Mouse (Mus musculus) stomach, postnatal 0 days (tissue): ENCODE data around the gene Gm2004. TPM values are rescaled to one million over a fixed set of nuclear protein-coding genes. Genes with fewer than 3 reads are reported as not detected.
"Not testable (repeated sequence)": the region's sequence is repeated elsewhere in the genome, so short reads cannot be mapped to it uniquely, and the experiment has no call there.

ENCODE experiments used
- ATAC-seq: fragments of 200-750 bp; cut with Nextera tagmentation; 2 replicates; pipeline ENCODE4 v1.8.0; 2017; ENCODE audit not compliant: low FRiP score, low TSS enrichment
- DNase-seq: peaks from one replicate; pipeline ENCODE4 v3.0.0-alpha.2; 2016; ENCODE audit warnings: low spot score
- H3K27ac ChIP-seq: fragments of 300-500 bp; sonication (generic); replicated peaks from 2 replicates; pipeline ENCODE4 v1.5.1; 2014; ENCODE audit warnings: mild to moderate bottlenecking, control low read depth
- H3K27me3 ChIP-seq: fragments of 300-500 bp; sonication (generic); 2 replicates; pipeline ENCODE4 v1.6.1; 2014; ENCODE audit warnings: low read length; ENCODE audit not compliant: control insufficient read depth, insufficient read depth
- H3K36me3 ChIP-seq: fragments of 300-500 bp; sonication (generic); 2 replicates; pipeline ENCODE4 v1.6.1; 2014; ENCODE audit warnings: low read length, mixed read lengths; ENCODE audit not compliant: control insufficient read depth, insufficient read depth
- H3K4me1 ChIP-seq: fragments of 300-500 bp; sonication (generic); replicated peaks from 2 replicates; pipeline ENCODE4 v1.6.1; 2014; ENCODE audit warnings: antibody characterized with exemption; ENCODE audit not compliant: control insufficient read depth, insufficient read depth
- H3K4me2 ChIP-seq: fragments of 300-500 bp; sonication (generic); replicated peaks from 2 replicates; pipeline ENCODE4 v1.6.1; 2014; ENCODE audit warnings: low read depth, mild to moderate bottlenecking, control low read depth, moderate library complexity
- H3K4me3 ChIP-seq: fragments of 300-500 bp; sonication (generic); 2 replicates; pipeline ENCODE4 v1.5.1; 2014; ENCODE audit warnings: low read depth, low read length, control low read depth
- H3K9ac ChIP-seq: fragments of 300-500 bp; sonication (generic); 2 replicates; pipeline ENCODE4 v1.6.1; 2014; ENCODE audit warnings: mild to moderate bottlenecking, low read length, control low read depth, mixed read lengths
- H3K9me3 ChIP-seq: fragments of 300-500 bp; sonication (generic); 2 replicates; pipeline ENCODE4 v1.6.1; 2016; ENCODE audit warnings: low read length; ENCODE audit not compliant: control insufficient read depth
- WGBS: fragments of 180-500 bp; shearing (Covaris S2); extraction: QIAGEN DNeasy Blood & Tissue Kit; methylation state at CpG from one replicate; pipeline ENCODE4 v1.1.7; 2014; 5-methylcytosine and 5-hydroxymethylcytosine counted together
- polyA plus RNA-seq: library from polyadenylated mRNA; unstranded; fragments of >200 nt; fragmentation: Nextera tagmentation; extraction: Ambion mirVana; gene quantifications from 2 replicates; pipeline ENCODE4 v1.2.1, GENCODE M21; 2015

The Gm2004 gene
- polyA plus RNA-seq, result 0.48 and 0.55 TPM in 2 replicates

DNA sequence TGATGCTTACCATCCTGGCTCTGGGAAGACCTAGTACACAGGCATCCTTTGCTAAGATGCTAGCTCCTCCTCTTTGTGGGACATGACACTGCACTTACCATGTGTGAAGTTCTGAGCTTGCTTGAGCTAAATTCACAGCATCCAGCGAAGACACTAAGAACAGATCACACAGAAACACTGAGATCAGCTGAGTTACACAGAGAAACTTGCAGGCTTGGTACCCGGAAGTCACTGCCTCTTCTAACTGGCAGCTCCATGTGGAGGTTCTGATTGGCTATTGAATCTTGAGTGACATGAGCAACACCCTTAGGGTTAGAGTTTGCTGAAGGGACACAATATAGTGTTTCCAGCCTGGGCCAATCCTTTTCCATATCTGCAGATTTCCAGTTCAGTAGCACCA is at the start of gene Gm2004:
TSS of gene Gm2004 (minus strand) at position 101 of the 400 bp plus-strand sequence.
- H3K4me3 ChIP-seq, H3K4me1 ChIP-seq, H3K4me2 ChIP-seq, H3K9me3 ChIP-seq, DNase-seq, H3K9ac ChIP-seq, H3K27me3 ChIP-seq, H3K36me3 ChIP-seq, ATAC-seq, H3K27ac ChIP-seq: not testable (repeated sequence)
- WGBS, result no CpG with 5 or more reads among the region's 2 CpGs

Other genes starting within 250 kb of the Gm2004 start
- 0.68 and 1.0 TPM in 2 replicates for gene Zfp966, start 218.7 kb downstream of the Gm2004 start, polyA plus RNA-seq
- 9.8 TPM in 2 replicates for gene Gm2026, start 184.5 kb downstream of the Gm2004 start, polyA plus RNA-seq
- 8.0 and 13.8 TPM in 2 replicates for gene 2210418O10Rik, start 76.7 kb upstream of the Gm2004 start, polyA plus RNA-seq
- not detected in 2 replicates for gene Gm11009, start 169.7 kb upstream of the Gm2004 start, polyA plus RNA-seq